Mouse (Mus musculus) hindbrain, embryonic 14.5 days (tissue): ENCODE results near the gene Vmn2r114. TPM values are rescaled to one million over a fixed set of nuclear protein-coding genes. Genes with fewer than 3 reads are reported as not detected.
"Not testable (repeated sequence)": the region's sequence is repeated elsewhere in the genome, so short reads cannot be mapped to it uniquely, and the experiment has no call there.

Experiments
- ATAC-seq: fragments of 200-750 bp; cut with Nextera tagmentation; 2 replicates; pipeline ENCODE4 v1.8.0; 2017; ENCODE audit warnings: moderate number of reproducible peaks, mild to moderate bottlenecking, moderate TSS enrichment, moderate library complexity; ENCODE audit not compliant: low FRiP score
- DNase-seq: peaks from one replicate; pipeline ENCODE4 v3.0.0-alpha.2; 2015; ENCODE audit warnings: low spot score
- H3K27ac ChIP-seq: fragments of 300-500 bp; sonication (generic); 2 replicates; pipeline ENCODE4 v1.5.1; 2014; ENCODE audit warnings: mild to moderate bottlenecking, moderate library complexity
- H3K27me3 ChIP-seq: fragments of 300-500 bp; sonication (generic); 2 replicates; pipeline ENCODE4 v1.6.1; 2014; ENCODE audit warnings: mild to moderate bottlenecking, low read length, mixed read lengths; ENCODE audit not compliant: control insufficient read depth, insufficient read depth
- H3K36me3 ChIP-seq: fragments of 300-500 bp; sonication (generic); replicated peaks from 2 replicates; pipeline ENCODE4 v1.6.1; 2014; ENCODE audit not compliant: control insufficient read depth, insufficient read depth
- H3K4me1 ChIP-seq: fragments of 300-500 bp; sonication (generic); replicated peaks from 2 replicates; pipeline ENCODE4 v1.6.1; 2014; ENCODE audit warnings: antibody characterized with exemption, low read length, mixed read lengths; ENCODE audit not compliant: control insufficient read depth, insufficient read depth
- H3K4me2 ChIP-seq: fragments of 300-500 bp; sonication (generic); replicated peaks from 2 replicates; pipeline ENCODE4 v1.6.1; 2014; ENCODE audit warnings: mild to moderate bottlenecking, moderate library complexity
- H3K4me3 ChIP-seq: fragments of 300-500 bp; sonication (generic); replicated peaks from 2 replicates; pipeline ENCODE4 v1.5.1; 2014; ENCODE audit warnings: mild to moderate bottlenecking, low read length
- H3K9ac ChIP-seq: fragments of 300-500 bp; sonication (generic); 2 replicates; pipeline ENCODE4 v1.6.1; 2014
- H3K9me3 ChIP-seq: fragments of 300-500 bp; sonication (generic); 2 replicates; pipeline ENCODE4 v1.6.1; 2016; ENCODE audit warnings: low read length; ENCODE audit not compliant: control insufficient read depth
- WGBS: fragments of 180-500 bp; shearing (Covaris S2); extraction: QIAGEN DNeasy Blood & Tissue Kit; methylation state at CpG from one replicate; pipeline ENCODE4 v1.1.7; 2014; 5-methylcytosine and 5-hydroxymethylcytosine counted together
- polyA plus RNA-seq: library from polyadenylated mRNA; unstranded; fragments of >200 nt; fragmentation: Nextera tagmentation; extraction: Ambion mirVana; gene quantifications from 2 replicates; pipeline ENCODE4 v1.2.1, GENCODE M21; 2014

Gene Vmn2r114
- not detected in 2 replicates for polyA plus RNA-seq

- ATAC-seq, H3K9me3 ChIP-seq, H3K4me2 ChIP-seq, H3K4me3 ChIP-seq, H3K9ac ChIP-seq, H3K4me1 ChIP-seq, H3K27me3 ChIP-seq, H3K36me3 ChIP-seq, DNase-seq, H3K27ac ChIP-seq: not testable (repeated sequence)
- WGBS, result 68% methylated on average over 2 of the region's 2 CpGs
Measured at GRCm38 (mm10) chr17:23312437-23312836, at the start of gene Vmn2r114. Gene Vmn2r114 (minus strand): TSS chr17:23312537.

- H3K27me3 ChIP-seq, result no peaks in the 10 kb centered on the region
- H3K9ac ChIP-seq, result no peak overlapping the region
- 50% methylated on average over 1 of the region's 1 CpGs for WGBS
- H3K9me3 ChIP-seq, result peaks cover 4% of the 10 kb centered on the region; the same call in 1 of the 2 replicates
- H3K36me3 ChIP-seq, result no peaks in the 10 kb centered on the region
- H3K4me3 ChIP-seq, result no peak overlapping the region
- no peak for DNase-seq
- no peak overlapping the region for H3K27ac ChIP-seq
- no peaks in the 10 kb centered on the region for H3K4me1 ChIP-seq
- H3K4me2 ChIP-seq, result no peak overlapping the region
- ATAC-seq, result no peak
Measured at GRCm38 (mm10) chr17:23351644-23352043, 39.3 kb upstream of the Vmn2r114 start.

GRCm38 (mm10) chr17:23343441-23343840, 31.1 kb upstream of the Vmn2r114 start, which contains the start of gene Vmn2r115:
Gene Vmn2r115 (plus strand): TSS chr17:23343741.
- not testable (repeated sequence) for ATAC-seq, H3K9ac ChIP-seq
- 63% methylated on average over 2 of the region's 2 CpGs for WGBS

GRCm38 (mm10) chr17:23330657-23331056, 18.3 kb upstream of the Vmn2r114 start:
- 78% methylated on average over 6 of the region's 6 CpGs for WGBS
- Histone ChIP-seq H3K27ac (no peak overlapping the region), H3K27me3 (no peaks in the 10 kb centered on the region), H3K4me2 (no peak overlapping the region), H3K9ac (no peak overlapping the region), H3K4me1 (no peaks in the 10 kb centered on the region), H3K4me3 (no peak overlapping the region), H3K36me3 (no peaks in the 10 kb centered on the region), H3K9me3 (peaks cover 21% of the 10 kb centered on the region)
- ATAC-seq (no peak), DNase-seq (no peak)

More at GRCm38 (mm10) chr17:23343441-23343840, 31.1 kb upstream of the Vmn2r114 start, which contains the start of gene Vmn2r115:
- not testable (repeated sequence) for H3K4me2 ChIP-seq, H3K27me3 ChIP-seq, H3K9me3 ChIP-seq, DNase-seq, H3K4me3 ChIP-seq, H3K4me1 ChIP-seq, H3K36me3 ChIP-seq, H3K27ac ChIP-seq

Other genes with a start within 250 kb of the Vmn2r114 start
- 28.0 and 36.0 TPM in 2 replicates for gene Zfp40, start 119.3 kb downstream of the Vmn2r114 start, polyA plus RNA-seq
- not detected in 2 replicates for gene Vmn2r115, start 31.2 kb upstream of the Vmn2r114 start, polyA plus RNA-seq
- not detected in 2 replicates for gene Vmn2r116, start 72.1 kb upstream of the Vmn2r114 start, polyA plus RNA-seq
- gene Vmn2r117, start 167.2 kb upstream of the Vmn2r114 start, polyA plus RNA-seq, result not detected in 2 replicates